Mouse (Mus musculus) kidney, embryonic 15.5 days (tissue): ENCODE data around the gene Lingo1. TPM values are rescaled to one million over a fixed set of nuclear protein-coding genes. Genes with fewer than 3 reads are reported as not detected.

Experiments
- ATAC-seq: fragments of 200-750 bp; cut with Nextera tagmentation; replicated peaks from 2 replicates; pipeline ENCODE4 v1.8.0; 2017; ENCODE audit warnings: moderate TSS enrichment; ENCODE audit not compliant: low FRiP score
- H3K27ac ChIP-seq: fragments of 300-500 bp; sonication (generic); 2 replicates; pipeline ENCODE4 v1.5.1; 2015; ENCODE audit warnings: mild to moderate bottlenecking, inconsistent platforms
- H3K27me3 ChIP-seq: fragments of 300-500 bp; sonication (generic); 2 replicates; pipeline ENCODE4 v1.6.1; 2015; ENCODE audit warnings: inconsistent platforms
- H3K36me3 ChIP-seq: fragments of 300-500 bp; sonication (generic); 2 replicates; pipeline ENCODE4 v1.6.1; 2015; ENCODE audit warnings: inconsistent platforms
- H3K4me1 ChIP-seq: fragments of 300-500 bp; sonication (generic); 2 replicates; pipeline ENCODE4 v1.6.1; 2015; ENCODE audit warnings: inconsistent platforms
- H3K4me2 ChIP-seq: fragments of 300-500 bp; sonication (generic); 2 replicates; pipeline ENCODE4 v1.6.1; 2015; ENCODE audit warnings: moderate library complexity, mild to moderate bottlenecking, inconsistent platforms
- H3K4me3 ChIP-seq: fragments of 300-500 bp; sonication (generic); replicated peaks from 2 replicates; pipeline ENCODE4 v1.5.1; 2015; ENCODE audit warnings: mild to moderate bottlenecking, inconsistent platforms
- H3K9ac ChIP-seq: fragments of 300-500 bp; sonication (generic); 2 replicates; pipeline ENCODE4 v1.6.1; 2015; ENCODE audit warnings: mild to moderate bottlenecking, inconsistent platforms
- H3K9me3 ChIP-seq: fragments of 300-500 bp; sonication (generic); replicated peaks from 2 replicates; pipeline ENCODE4 v1.6.1; 2016; ENCODE audit warnings: inconsistent platforms
- WGBS: fragments of 180-500 bp; shearing (Covaris S2); methylation state at CpG from one replicate; pipeline ENCODE4 v1.1.7; 2015; ENCODE audit warnings: mixed read lengths; 5-methylcytosine and 5-hydroxymethylcytosine counted together
- polyA plus RNA-seq: library from polyadenylated mRNA; unstranded; fragments of >200 nt; fragmentation: Nextera tagmentation; extraction: Ambion mirVana; gene quantifications from 2 replicates; pipeline ENCODE4 v1.2.1, GENCODE M21; 2015

Lingo1 gene
- polyA plus RNA-seq, 1 experiment from 2014 or later: 4.5 TPM

DNA sequence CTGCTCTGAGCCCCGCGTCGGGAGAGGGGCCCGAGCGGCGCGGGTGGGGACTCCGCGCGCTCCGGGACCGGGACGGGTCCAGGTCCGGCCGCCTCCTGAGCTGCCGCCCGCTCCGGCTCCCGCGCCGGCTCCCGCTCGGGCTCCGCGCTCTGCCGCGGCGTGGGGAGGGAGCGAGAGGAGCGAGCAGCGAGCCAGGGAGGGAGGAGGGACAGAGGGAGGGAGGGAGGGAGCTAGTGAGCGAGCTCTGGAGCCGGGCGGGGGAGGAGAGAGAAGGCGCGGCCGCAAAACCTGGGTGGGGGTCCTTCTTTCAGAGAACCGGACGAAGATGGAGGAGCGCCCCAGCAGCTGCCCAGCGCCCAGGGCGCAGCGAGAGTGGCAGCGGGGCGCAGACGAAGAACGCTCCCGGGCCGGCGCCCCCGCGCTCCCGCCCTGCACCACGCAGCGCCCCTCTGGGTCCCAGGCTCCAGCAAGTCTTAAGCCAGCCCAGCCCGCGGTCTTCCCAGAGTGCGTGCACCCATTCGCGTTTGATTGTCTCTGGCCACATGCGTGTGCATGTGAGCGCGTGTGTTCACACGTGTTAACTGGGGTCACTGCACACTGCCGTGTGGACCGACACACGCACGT lies 160.7 kb downstream of the Lingo1 start:
- ATAC-seq: peak; percentile 50
- peak overlapping the region; percentile 58 for H3K9ac ChIP-seq
- peak overlapping the region; percentile 61; the same call in 1 of the 2 replicates for H3K27ac ChIP-seq
- H3K4me2 ChIP-seq: peak overlapping the region; percentile 99
- H3K9me3 ChIP-seq: no peaks in the 10 kb centered on the region
- peak overlapping the region; percentile 62 for H3K4me3 ChIP-seq
- no peaks in the 10 kb centered on the region for H3K36me3 ChIP-seq
- H3K27me3 ChIP-seq: peaks cover 75% of the 10 kb centered on the region
- WGBS: under 1% methylated on average over 62 of the region's 68 CpGs
- H3K4me1 ChIP-seq: peaks cover 33% of the 10 kb centered on the region

GRCm38 (mm10) chr9:56635121-56635497 lies 161.2 kb downstream of the Lingo1 start:
- H3K27ac ChIP-seq: no peak overlapping the region
- H3K27me3 ChIP-seq: peaks cover 70% of the 10 kb centered on the region
- peaks cover 33% of the 10 kb centered on the region for H3K4me1 ChIP-seq
- peak; percentile 50 for ATAC-seq
- peak overlapping the region; percentile 62 for H3K4me3 ChIP-seq
- H3K9me3 ChIP-seq: no peaks in the 10 kb centered on the region
- peak overlapping the region; percentile 99 for H3K4me2 ChIP-seq
- under 1% methylated on average over 38 of the region's 40 CpGs for WGBS
- H3K36me3 ChIP-seq: no peaks in the 10 kb centered on the region
- peak overlapping the region; percentile 58 for H3K9ac ChIP-seq

GRCm38 (mm10) chr9:56634406-56635120 lies 161.7 kb downstream of the Lingo1 start:
- peaks cover 36% of the 10 kb centered on the region for H3K4me1 ChIP-seq
- peaks cover 66% of the 10 kb centered on the region for H3K27me3 ChIP-seq

GRCm38 (mm10) chr9:56633449-56634225 lies 162.6 kb downstream of the Lingo1 start:
- Histone ChIP-seq H3K4me3 (peak overlapping the region; percentile 62), H3K36me3 (no peaks in the 10 kb centered on the region), H3K27ac (no peak overlapping the region), H3K27me3 (peaks cover 57% of the 10 kb centered on the region), H3K4me1 (peaks cover 39% of the 10 kb centered on the region), H3K9me3 (no peaks in the 10 kb centered on the region), H3K4me2 (peak overlapping the region; percentile 99), H3K9ac (no peak overlapping the region; the same call in 1 of the 2 replicates)
- whole genome bisulfite sequencing: 29% methylated on average over 13 of the region's 13 CpGs
- 0 out of 2 replicates have a peak, but pooled peaks have one; percentile 7 for ATAC-seq

More at GRCm38 (mm10) chr9:56634406-56635120, 161.7 kb downstream of the Lingo1 start:
- Histone ChIP-seq H3K9me3 (no peaks in the 10 kb centered on the region), H3K4me3 (peak overlapping the region; percentile 62), H3K36me3 (no peaks in the 10 kb centered on the region), H3K4me2 (peak overlapping the region; percentile 99), H3K9ac (peak overlapping the region; percentile 58), H3K27ac (no peak overlapping the region)
- under 1% methylated on average over 25 of the region's 25 CpGs for WGBS
- ATAC-seq: no peak; the same call in 1 of the 2 replicates

DNA sequence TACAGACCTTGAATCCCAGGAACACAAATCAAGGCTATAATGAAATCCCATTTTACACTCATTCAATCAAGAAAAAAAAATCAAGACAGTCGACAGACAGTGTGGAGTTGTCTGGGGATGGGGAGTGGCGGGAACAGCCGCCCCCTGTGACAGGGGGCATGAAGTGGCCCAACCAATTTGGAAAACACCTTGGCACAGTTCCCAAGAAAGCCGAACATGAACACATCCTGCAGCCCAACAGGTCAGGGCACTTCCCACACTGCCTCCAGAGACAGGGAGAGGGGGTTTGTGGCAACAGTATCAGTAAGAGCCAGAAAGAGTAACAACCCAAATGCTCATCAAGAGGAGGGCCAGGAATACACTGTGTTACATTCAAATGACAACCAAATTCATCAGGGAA lies 165.3 kb downstream of the Lingo1 start:
- no peak overlapping the region for H3K27ac ChIP-seq
- 37% methylated on average over 4 of the region's 4 CpGs for WGBS
- no peak overlapping the region for H3K9ac ChIP-seq
- ATAC-seq: no peak
- no peak overlapping the region for H3K4me2 ChIP-seq
- H3K9me3 ChIP-seq: no peaks in the 10 kb centered on the region
- no peak overlapping the region for H3K4me3 ChIP-seq
- H3K4me1 ChIP-seq: peaks cover 37% of the 10 kb centered on the region
- no peaks in the 10 kb centered on the region for H3K36me3 ChIP-seq
- peaks cover 32% of the 10 kb centered on the region for H3K27me3 ChIP-seq

DNA sequence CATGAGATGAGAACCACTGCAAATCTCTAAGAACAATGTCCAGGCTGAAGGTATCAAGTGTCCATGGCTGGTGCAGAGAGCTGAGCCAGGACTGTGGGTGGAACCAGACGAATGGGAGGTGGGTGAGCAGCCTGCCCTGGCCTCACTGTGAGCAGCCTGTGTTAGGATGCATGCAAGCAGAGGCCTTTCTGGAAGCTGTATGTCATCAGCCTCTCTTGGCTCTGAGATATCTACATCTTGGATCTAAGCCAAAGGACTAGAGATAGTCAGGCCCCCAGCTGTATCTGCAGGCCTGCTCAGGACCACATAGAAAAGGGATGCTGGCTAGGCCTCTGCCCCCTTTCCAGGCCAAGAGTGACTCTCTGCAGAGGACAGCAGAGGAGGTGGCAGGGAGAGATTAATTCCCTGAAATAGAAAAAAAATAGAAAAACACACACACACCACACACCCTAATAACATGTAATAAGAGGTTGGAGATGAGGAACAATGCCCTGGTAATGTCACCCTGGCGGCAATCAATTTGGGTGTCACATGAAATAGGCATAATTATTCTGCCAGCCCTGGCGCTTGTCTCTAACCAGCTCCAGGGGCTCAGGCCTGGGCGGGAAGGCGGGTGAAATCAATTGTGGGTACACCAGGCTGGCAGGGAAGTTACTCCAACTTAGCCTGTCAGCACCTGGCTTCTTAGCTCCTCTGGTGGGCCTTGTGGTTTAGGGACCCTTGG lies 166.4 kb downstream of the Lingo1 start:
- Histone ChIP-seq H3K27ac (no peak overlapping the region), H3K9me3 (no peaks in the 10 kb centered on the region), H3K4me3 (no peak overlapping the region), H3K9ac (no peak overlapping the region), H3K27me3 (peaks cover 25% of the 10 kb centered on the region), H3K4me2 (no peak overlapping the region), H3K36me3 (no peaks in the 10 kb centered on the region), H3K4me1 (peaks cover 34% of the 10 kb centered on the region)
- WGBS: 81% methylated on average over 5 of the region's 5 CpGs
- no peak for ATAC-seq

- Histone ChIP-seq H3K9me3 (no peaks in the 10 kb centered on the region), H3K9ac (no peak overlapping the region), H3K27me3 (peaks cover 1% of the 10 kb centered on the region; the same call in 1 of the 2 replicates), H3K4me1 (peaks cover 25% of the 10 kb centered on the region), H3K27ac (no peak overlapping the region), H3K4me2 (no peak overlapping the region), H3K36me3 (no peaks in the 10 kb centered on the region), H3K4me3 (no peak overlapping the region)
- WGBS: 66% methylated on average over 4 of the region's 4 CpGs
- no peak for ATAC-seq
Measured at GRCm38 (mm10) chr9:56627295-56627694, 169.0 kb downstream of the Lingo1 start.

DNA sequence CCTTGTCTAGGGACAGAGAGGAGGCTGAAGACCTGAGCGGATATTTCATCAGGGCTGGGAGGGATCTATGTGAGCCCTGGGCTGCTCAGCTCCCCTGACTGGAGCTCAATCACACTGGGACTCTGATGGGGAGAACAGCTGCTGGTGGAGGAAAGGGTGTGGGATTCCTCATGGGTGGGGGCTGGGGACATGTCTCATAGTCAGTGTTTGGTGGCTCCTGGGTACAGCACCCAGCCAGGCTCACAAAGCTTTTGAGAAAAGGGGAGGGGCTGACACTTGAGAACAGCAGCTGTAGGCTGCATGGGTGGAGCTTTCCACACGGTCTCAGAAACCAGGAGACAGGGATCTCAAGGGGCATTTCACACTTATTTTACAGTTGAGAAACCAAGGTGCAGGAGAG lies 171.3 kb downstream of the Lingo1 start:
- Histone ChIP-seq H3K4me2 (no peak overlapping the region), H3K4me1 (peaks cover 31% of the 10 kb centered on the region), H3K36me3 (no peaks in the 10 kb centered on the region; the same call in 1 of the 2 replicates), H3K9ac (no peak overlapping the region), H3K9me3 (no peaks in the 10 kb centered on the region), H3K4me3 (no peak overlapping the region), H3K27ac (no peak overlapping the region), H3K27me3 (peaks cover 24% of the 10 kb centered on the region)
- ATAC-seq: peak; percentile 54
- 41% methylated on average over 2 of the region's 2 CpGs for WGBS

DNA sequence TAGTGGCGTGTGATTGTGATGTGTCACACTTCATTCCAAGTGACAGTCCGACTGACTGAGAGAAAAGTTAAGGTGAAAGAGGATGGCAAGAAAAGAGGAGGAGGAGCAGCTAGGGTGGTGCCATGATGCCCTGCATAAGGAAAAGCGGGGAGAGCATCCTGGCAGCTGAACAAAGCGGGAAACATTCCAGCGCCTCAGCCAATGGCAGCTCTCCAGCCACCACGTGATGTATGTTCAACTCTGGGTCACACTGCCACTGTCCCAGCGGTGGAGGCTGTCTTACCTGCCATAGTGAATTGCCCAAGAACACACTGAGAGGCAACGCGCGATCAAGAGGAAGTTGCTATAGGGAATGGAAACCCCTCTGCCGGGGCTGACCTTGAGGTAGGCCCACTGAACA lies 172.9 kb downstream of the Lingo1 start:
- no peak overlapping the region for H3K9ac ChIP-seq
- no peak for ATAC-seq
- 88% methylated on average over 11 of the region's 11 CpGs for WGBS
- peaks cover 4% of the 10 kb centered on the region; the same call in 1 of the 2 replicates for H3K36me3 ChIP-seq
- no peak overlapping the region for H3K4me3 ChIP-seq
- H3K27me3 ChIP-seq: peaks cover 29% of the 10 kb centered on the region
- peaks cover 25% of the 10 kb centered on the region for H3K4me1 ChIP-seq
- H3K4me2 ChIP-seq: no peak overlapping the region
- H3K9me3 ChIP-seq: no peaks in the 10 kb centered on the region
- H3K27ac ChIP-seq: no peak overlapping the region

DNA sequence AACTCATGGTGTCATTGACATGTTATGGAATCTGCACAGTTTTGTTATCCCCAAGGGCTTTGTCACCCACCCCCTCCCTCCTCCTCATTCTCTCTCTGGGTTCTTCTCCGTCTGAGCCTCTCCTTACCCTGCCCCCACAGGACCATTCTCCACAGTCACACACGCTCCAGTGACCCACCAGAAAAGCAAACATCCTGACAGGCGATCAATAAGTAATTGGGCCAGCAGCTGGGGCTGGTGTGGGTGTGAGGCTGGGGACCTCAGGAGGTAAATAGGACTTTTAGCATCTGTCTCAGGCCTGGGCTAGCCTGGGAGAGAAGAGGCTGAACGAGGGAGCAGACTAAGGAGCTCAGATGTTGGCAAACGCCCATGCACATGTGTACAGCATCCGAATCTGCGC lies 173.5 kb downstream of the Lingo1 start:
- Histone ChIP-seq H3K4me3 (no peak overlapping the region), H3K27ac (no peak overlapping the region), H3K9me3 (no peaks in the 10 kb centered on the region), H3K27me3 (peaks cover 29% of the 10 kb centered on the region), H3K36me3 (peaks cover 4% of the 10 kb centered on the region; the same call in 1 of the 2 replicates), H3K4me2 (no peak overlapping the region), H3K9ac (no peak overlapping the region), H3K4me1 (peaks cover 25% of the 10 kb centered on the region)
- WGBS: 65% methylated on average over 7 of the region's 7 CpGs
- no peak for ATAC-seq

DNA sequence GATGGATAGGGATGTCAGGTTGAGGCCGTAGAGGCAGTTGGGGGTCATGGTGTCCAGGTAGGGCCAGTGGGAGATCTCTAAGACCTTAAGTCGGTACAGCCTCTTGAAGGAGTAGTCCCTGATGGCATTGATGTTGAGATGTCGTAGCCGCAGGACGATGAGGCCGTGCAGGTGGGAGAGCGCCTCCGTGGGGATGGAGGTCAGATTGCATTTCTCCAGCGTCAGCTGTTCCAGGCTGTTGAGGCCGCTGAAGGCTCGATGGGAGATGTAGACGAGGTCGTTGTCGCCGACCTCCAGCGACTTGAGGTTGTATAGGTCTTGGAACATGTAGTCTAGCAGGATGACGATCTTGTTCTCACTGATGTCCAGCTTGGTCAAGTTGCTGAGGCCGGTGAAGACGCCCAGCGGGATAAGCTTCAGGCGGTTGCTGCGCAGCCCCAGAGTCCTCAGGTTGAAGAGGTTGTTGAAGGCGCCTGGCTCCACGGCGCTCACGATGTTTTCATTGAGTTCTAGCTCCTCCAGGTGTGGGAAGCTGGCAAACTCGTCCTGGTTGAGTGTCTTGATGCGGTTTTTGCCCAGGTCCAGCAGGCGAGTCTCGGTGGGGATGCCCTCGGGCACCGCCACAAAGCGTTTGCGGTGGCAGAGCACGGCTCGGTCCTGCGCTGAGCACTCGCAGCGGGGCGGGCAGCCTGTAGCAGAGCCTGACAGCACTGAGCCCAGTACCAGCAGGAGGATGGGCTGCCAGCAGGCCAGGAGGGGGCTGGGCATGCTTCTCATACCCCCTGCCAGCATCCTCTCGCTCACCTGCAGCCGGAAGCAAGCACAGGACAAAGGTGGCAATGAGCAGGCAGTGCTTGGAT lies 175.5 kb downstream of the Lingo1 start:
- Histone ChIP-seq H3K36me3 (peaks cover 4% of the 10 kb centered on the region; the same call in 1 of the 2 replicates), H3K4me1 (peaks cover 17% of the 10 kb centered on the region), H3K4me2 (peak overlapping the region; percentile 12), H3K9me3 (no peaks in the 10 kb centered on the region), H3K27ac (no peak overlapping the region), H3K4me3 (no peak overlapping the region), H3K27me3 (peaks cover 29% of the 10 kb centered on the region), H3K9ac (no peak overlapping the region)
- 40% methylated on average over 42 of the region's 42 CpGs for WGBS
- no peak for ATAC-seq
